Mouse (Mus musculus) liver, embryonic 11.5 days (tissue): ENCODE data around the gene Rubcnl. TPM values are rescaled to one million over a fixed set of nuclear protein-coding genes. Genes with fewer than 3 reads are reported as not detected.
A peak's percentile ranks its signal among the peaks of the same experiment; 100 is the strongest.

ENCODE experiments used
- ATAC-seq: fragments of 200-750 bp; cut with Nextera tagmentation; replicated peaks from 2 replicates; pipeline ENCODE4 v1.8.0; 2017; ENCODE audit warnings: moderate number of reproducible peaks, mild to moderate bottlenecking, moderate TSS enrichment, moderate library complexity; ENCODE audit not compliant: low FRiP score
- DNase-seq: peaks from one replicate; pipeline ENCODE4 v3.0.0-alpha.2; 2017; ENCODE audit warnings: low spot score
- H3K27ac ChIP-seq: fragments of 300-500 bp; sonication (generic); 2 replicates; pipeline ENCODE4 v1.5.1; 2014; ENCODE audit warnings: mild to moderate bottlenecking, low read depth, low read length, control low read depth
- H3K27me3 ChIP-seq: fragments of 300-500 bp; sonication (generic); replicated peaks from 2 replicates; pipeline ENCODE4 v1.6.1; 2014; ENCODE audit warnings: low read length, mixed read lengths; ENCODE audit not compliant: control insufficient read depth, insufficient read depth
- H3K36me3 ChIP-seq: fragments of 300-500 bp; sonication (generic); 2 replicates; pipeline ENCODE4 v1.6.1; 2014; ENCODE audit warnings: mild to moderate bottlenecking, low read length, moderate library complexity, mixed read lengths; ENCODE audit not compliant: control insufficient read depth, insufficient read depth
- H3K4me1 ChIP-seq: fragments of 300-500 bp; sonication (generic); replicated peaks from 2 replicates; pipeline ENCODE4 v1.6.1; 2014; ENCODE audit warnings: low read length, mixed read lengths; ENCODE audit not compliant: control insufficient read depth, insufficient read depth
- H3K4me2 ChIP-seq: fragments of 300-500 bp; sonication (generic); 2 replicates; pipeline ENCODE4 v1.6.1; 2014; ENCODE audit warnings: mild to moderate bottlenecking, control low read depth, moderate library complexity
- H3K4me3 ChIP-seq: fragments of 300-500 bp; sonication (generic); 2 replicates; pipeline ENCODE4 v1.5.1; 2014; ENCODE audit warnings: low read depth, low read length, control low read depth
- H3K9ac ChIP-seq: fragments of 300-500 bp; sonication (generic); 2 replicates; pipeline ENCODE4 v1.6.1; 2014; ENCODE audit warnings: low read depth, low read length, control low read depth
- H3K9me3 ChIP-seq: fragments of 300-500 bp; sonication (generic); 2 replicates; pipeline ENCODE4 v1.6.1; 2016; ENCODE audit warnings: low read length, inconsistent platforms, mixed read lengths; ENCODE audit not compliant: control insufficient read depth
- WGBS: fragments of 180-500 bp; shearing (Covaris S2); extraction: QIAGEN DNeasy Blood & Tissue Kit; methylation state at CpG from one replicate; pipeline ENCODE4 v1.1.7; 2014; 5-methylcytosine and 5-hydroxymethylcytosine counted together
- polyA plus RNA-seq: library from polyadenylated mRNA; unstranded; fragments of >200 nt; fragmentation: Nextera tagmentation; extraction: Ambion mirVana; gene quantifications from 2 replicates; pipeline ENCODE4 v1.2.1, GENCODE M21; 2014

Rubcnl gene
- polyA plus RNA-seq, 1 experiment from 2014 or later: not detected

GRCm38 (mm10) chr14:75054455-75055343, 38.9 kb downstream of the Rubcnl start:
- Histone ChIP-seq H3K36me3 (no peaks in the 10 kb centered on the region), H3K9me3 (no peaks in the 10 kb centered on the region), H3K4me3 (no peak overlapping the region), H3K9ac (no peak overlapping the region), H3K27ac (no peak overlapping the region), H3K4me2 (no peak overlapping the region), H3K27me3 (no peaks in the 10 kb centered on the region), H3K4me1 (peaks cover 8% of the 10 kb centered on the region)
- WGBS: 62% methylated on average over 14 of the region's 14 CpGs
- DNase-seq (no peak), ATAC-seq (0 out of 2 replicates have a peak, but pooled peaks have one; percentile 29)

- peaks cover 8% of the 10 kb centered on the region for H3K4me1 ChIP-seq
- DNase-seq (no peak), ATAC-seq (no peak)
- H3K27ac ChIP-seq: no peak overlapping the region
- H3K27me3 ChIP-seq: no peaks in the 10 kb centered on the region
- no peaks in the 10 kb centered on the region for H3K9me3 ChIP-seq
- H3K9ac ChIP-seq: no peak overlapping the region
- H3K4me3 ChIP-seq: no peak overlapping the region
- peak overlapping the region; percentile 24 for H3K4me2 ChIP-seq
- WGBS: 38% methylated on average over 9 of the region's 9 CpGs
- H3K36me3 ChIP-seq: no peaks in the 10 kb centered on the region
Measured at GRCm38 (mm10) chr14:75056861-75057431, 41.1 kb downstream of the Rubcnl start.

- H3K27ac ChIP-seq: no peak overlapping the region
- H3K9me3 ChIP-seq: no peaks in the 10 kb centered on the region
- no peaks in the 10 kb centered on the region for H3K36me3 ChIP-seq
- DNase-seq (no peak), ATAC-seq (no peak)
- H3K4me1 ChIP-seq: no peaks in the 10 kb centered on the region
- no peak overlapping the region for H3K4me2 ChIP-seq
- no peaks in the 10 kb centered on the region for H3K27me3 ChIP-seq
- H3K9ac ChIP-seq: no peak overlapping the region
- WGBS: 36% methylated on average over 8 of the region's 8 CpGs
- no peak overlapping the region for H3K4me3 ChIP-seq
Measured at GRCm38 (mm10) chr14:75060562-75060961, 44.7 kb downstream of the Rubcnl start.

GRCm38 (mm10) chr14:75063936-75064335, 48.1 kb downstream of the Rubcnl start:
- WGBS: 87% methylated on average over 8 of the region's 8 CpGs
- H3K9ac ChIP-seq: no peak overlapping the region
- no peaks in the 10 kb centered on the region for H3K36me3 ChIP-seq
- DNase-seq: no peak
- H3K4me2 ChIP-seq: no peak overlapping the region
- no peak overlapping the region for H3K27ac ChIP-seq
- H3K9me3 ChIP-seq: no peaks in the 10 kb centered on the region
- no peaks in the 10 kb centered on the region for H3K27me3 ChIP-seq
- no peaks in the 10 kb centered on the region for H3K4me1 ChIP-seq
- H3K4me3 ChIP-seq: no peak overlapping the region
- ATAC-seq: no peak

GRCm38 (mm10) chr14:75064520-75064919, 48.7 kb downstream of the Rubcnl start:
- H3K9me3 ChIP-seq: no peaks in the 10 kb centered on the region
- no peaks in the 10 kb centered on the region for H3K4me1 ChIP-seq
- ATAC-seq: peak; percentile 37; the same call in 1 of the 2 replicates
- WGBS: 71% methylated on average over 7 of the region's 7 CpGs
- DNase-seq: no peak
- no peak overlapping the region for H3K4me3 ChIP-seq
- no peak overlapping the region for H3K4me2 ChIP-seq
- no peak overlapping the region for H3K9ac ChIP-seq
- H3K27me3 ChIP-seq: no peaks in the 10 kb centered on the region
- no peaks in the 10 kb centered on the region for H3K36me3 ChIP-seq
- H3K27ac ChIP-seq: no peak overlapping the region

GRCm38 (mm10) chr14:75065211-75065610, 49.4 kb downstream of the Rubcnl start:
- DNase-seq: no peak

GRCm38 (mm10) chr14:75068430-75069112, 52.7 kb downstream of the Rubcnl start:
- no peak overlapping the region for H3K27ac ChIP-seq
- H3K4me3 ChIP-seq: peak overlapping the region; percentile 17
- ATAC-seq (no peak; the same call in 1 of the 2 replicates), DNase-seq (no peak)
- H3K4me2 ChIP-seq: peak overlapping the region; percentile 54
- H3K27me3 ChIP-seq: no peaks in the 10 kb centered on the region
- H3K36me3 ChIP-seq: no peaks in the 10 kb centered on the region
- H3K9ac ChIP-seq: no peak overlapping the region
- H3K4me1 ChIP-seq: no peaks in the 10 kb centered on the region
- no peaks in the 10 kb centered on the region for H3K9me3 ChIP-seq
- WGBS: 53% methylated on average over 19 of the region's 19 CpGs

More at GRCm38 (mm10) chr14:75065211-75065610, 49.4 kb downstream of the Rubcnl start:
- Histone ChIP-seq H3K27ac (no peak overlapping the region), H3K9ac (no peak overlapping the region), H3K4me2 (no peak overlapping the region), H3K4me3 (no peak overlapping the region), H3K9me3 (no peaks in the 10 kb centered on the region), H3K36me3 (no peaks in the 10 kb centered on the region), H3K4me1 (no peaks in the 10 kb centered on the region), H3K27me3 (no peaks in the 10 kb centered on the region)
- WGBS: 90% methylated on average over 5 of the region's 5 CpGs
- no peak for ATAC-seq

- DNase-seq (no peak), ATAC-seq (peak; percentile 36; the same call in 1 of the 2 replicates)
- no peaks in the 10 kb centered on the region for H3K36me3 ChIP-seq
- H3K27me3 ChIP-seq: no peaks in the 10 kb centered on the region
- WGBS: 34% methylated on average over 7 of the region's 7 CpGs
- no peak overlapping the region for H3K9ac ChIP-seq
- H3K27ac ChIP-seq: no peak overlapping the region
- no peak overlapping the region; the same call in 1 of the 2 replicates for H3K4me3 ChIP-seq
- no peaks in the 10 kb centered on the region for H3K9me3 ChIP-seq
- peak overlapping the region; percentile 54 for H3K4me2 ChIP-seq
- H3K4me1 ChIP-seq: no peaks in the 10 kb centered on the region
Measured at GRCm38 (mm10) chr14:75069356-75069979, 53.6 kb downstream of the Rubcnl start.
